Mouse (Mus musculus) A20 (cell line): ENCODE measurements around the gene Tagap1.
"Not testable (repeated sequence)": the region's sequence is repeated elsewhere in the genome, so short reads cannot be mapped to it uniquely, and the experiment has no call there.

ENCODE experiments used
- DNase-seq: peaks from one replicate; pipeline ENCODE4 v3.0.0-alpha.2; 2011; ENCODE audit warnings: low read depth, low spot score

The Tagap1 gene

GRCm38 (mm10) chr17:6962339-6962738, 1.4 kb upstream of the Tagap1 start:
- not testable (repeated sequence) for DNase-seq

DNA sequence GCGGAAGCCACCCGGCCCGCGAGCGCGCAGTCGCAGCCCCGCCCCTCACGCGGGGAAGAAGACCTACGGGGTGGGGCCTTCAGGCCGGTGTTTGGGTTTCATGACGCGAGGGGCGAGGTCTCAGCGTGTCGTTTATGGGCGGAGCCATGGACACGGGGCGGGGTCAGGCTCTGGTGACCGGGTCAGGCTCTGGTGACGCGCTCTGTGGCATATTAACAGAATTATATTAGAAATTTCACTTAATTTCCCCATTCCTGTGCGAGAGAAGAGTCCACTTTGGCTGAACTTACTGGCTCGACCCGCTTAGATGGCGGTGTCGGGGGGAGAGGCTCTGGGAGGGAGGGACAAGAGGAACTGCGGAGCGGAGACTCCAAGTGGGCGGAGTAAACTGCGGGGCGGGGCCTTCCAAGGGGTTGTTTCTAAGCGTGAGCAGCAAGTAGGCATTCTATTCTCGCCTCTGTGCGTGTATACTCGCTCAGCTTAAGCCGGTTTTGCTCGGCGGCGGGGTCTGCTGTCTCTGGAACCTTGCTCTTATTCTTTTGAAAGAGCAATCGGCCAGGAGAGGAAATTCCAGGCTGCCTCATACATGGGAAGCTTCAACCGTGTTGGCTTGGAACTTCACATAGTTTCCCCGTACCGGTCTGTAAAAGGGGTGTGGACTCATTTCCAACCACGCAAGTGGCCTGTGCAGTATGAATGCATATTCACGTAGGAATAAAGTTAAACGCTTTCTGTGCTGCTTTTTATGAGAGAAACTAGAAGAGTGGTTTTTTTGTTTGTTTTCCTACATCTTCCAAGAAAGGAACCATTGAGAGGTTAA, 435 bp upstream of the Tagap1 start:
- DNase-seq: peak; percentile 60

DNA sequence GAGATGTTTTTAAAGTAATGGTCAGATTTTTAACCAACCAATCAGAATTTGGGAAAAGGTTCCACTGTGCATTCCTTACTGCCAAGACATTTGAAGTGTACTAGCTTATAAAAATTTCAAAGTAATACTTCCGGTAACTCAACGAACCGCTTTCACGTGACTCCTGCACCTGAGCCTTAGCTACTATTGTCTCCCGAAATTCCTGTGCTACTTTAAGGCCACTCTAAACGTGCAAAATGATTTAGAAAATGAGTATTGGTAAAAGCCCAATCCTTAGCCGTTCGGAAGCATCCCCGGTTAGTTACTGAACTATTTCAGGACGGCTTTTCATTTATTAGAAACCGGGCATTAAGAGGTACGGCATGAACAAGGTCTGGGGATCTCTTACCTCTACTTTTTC, 607 bp downstream of the Tagap1 start:
- DNase-seq: peak; percentile 29

DNA sequence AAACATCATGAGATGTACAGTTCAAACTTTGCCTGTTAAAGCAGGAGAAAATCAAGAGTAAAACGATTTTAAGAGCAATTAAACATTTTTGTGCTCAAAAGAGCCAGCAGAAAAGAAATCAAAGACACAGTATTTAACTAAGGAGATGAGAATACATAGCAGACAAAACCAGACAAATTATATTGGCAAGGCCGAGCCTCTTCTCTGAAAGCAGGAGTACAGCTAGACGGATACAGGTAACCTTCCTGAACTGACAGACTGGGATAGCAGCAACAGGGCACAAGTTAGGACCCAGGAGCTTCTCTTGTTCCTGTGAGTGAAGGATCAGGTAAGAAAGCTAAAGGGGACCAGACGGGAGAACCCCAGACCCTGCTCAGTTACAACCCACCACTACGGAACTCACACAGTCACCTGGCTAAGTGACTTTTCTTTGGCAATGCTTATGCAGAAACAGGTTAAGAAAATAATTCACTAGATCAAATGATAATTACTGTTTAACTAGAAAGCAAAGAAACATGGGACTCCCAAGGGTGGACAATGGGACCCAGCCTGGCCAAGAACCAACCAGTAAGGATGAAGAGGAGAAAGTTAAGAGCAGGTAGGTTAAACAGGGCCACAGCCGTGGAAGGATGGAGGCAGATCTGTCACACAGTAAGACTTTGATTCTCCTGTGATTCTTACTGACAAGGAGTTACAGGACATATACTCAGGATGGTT, 1.3 kb downstream of the Tagap1 start:
- DNase-seq: not testable (repeated sequence)

GRCm38 (mm10) chr17:6958881-6959280, 2.1 kb downstream of the Tagap1 start:
- not testable (repeated sequence) for DNase-seq

GRCm38 (mm10) chr17:6948769-6949228, 12.2 kb downstream of the Tagap1 start:
- DNase-seq: not testable (repeated sequence)

GRCm38 (mm10) chr17:6947984-6948768, 12.8 kb downstream of the Tagap1 start, which contains the start of gene Rsph3b:
Gene Rsph3b, minus strand, starts transcription at chr17:6948682.
- peak; percentile 88 for DNase-seq

DNA sequence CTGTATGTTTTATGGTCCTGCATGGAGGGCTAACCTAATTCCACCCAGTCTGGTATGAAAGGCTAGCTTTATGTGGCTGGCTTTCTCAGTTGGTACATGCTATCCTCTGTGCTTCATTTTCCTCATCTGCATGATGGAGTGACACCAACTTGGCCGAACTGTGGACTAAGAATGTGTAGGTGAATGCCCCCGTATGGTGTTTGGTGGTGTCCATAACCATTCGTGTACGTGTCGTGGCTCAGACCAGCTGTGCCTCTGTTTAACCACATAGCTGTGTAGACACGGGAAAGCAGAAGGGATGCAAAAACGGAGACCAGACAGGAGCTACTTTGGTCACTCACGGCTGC, 13.3 kb downstream of the Tagap1 start:
- DNase-seq: not testable (repeated sequence)

DNA sequence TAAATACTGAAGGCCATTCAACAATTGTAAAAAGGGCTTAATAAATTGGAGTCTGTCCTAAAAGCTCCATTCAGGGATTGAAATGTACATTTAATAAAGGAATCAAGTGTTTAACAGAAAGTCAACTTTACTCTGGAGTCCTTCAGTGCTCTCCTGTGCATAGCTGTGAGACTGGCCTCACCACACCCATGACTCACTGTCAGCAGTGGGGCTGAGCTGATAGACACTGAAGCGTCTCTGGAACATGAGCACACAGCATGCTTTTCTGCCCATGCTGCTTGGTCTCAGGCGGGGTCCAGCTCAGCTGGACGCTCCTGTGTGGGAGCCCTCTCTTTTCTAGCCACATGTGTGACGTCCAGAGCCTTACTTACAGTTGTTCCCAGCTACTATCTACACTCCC, 18.4 kb downstream of the Tagap1 start:
- not testable (repeated sequence) for DNase-seq

- not testable (repeated sequence) for DNase-seq
Observed at GRCm38 (mm10) chr17:6931625-6932024, 29.3 kb downstream of the Tagap1 start.

DNA sequence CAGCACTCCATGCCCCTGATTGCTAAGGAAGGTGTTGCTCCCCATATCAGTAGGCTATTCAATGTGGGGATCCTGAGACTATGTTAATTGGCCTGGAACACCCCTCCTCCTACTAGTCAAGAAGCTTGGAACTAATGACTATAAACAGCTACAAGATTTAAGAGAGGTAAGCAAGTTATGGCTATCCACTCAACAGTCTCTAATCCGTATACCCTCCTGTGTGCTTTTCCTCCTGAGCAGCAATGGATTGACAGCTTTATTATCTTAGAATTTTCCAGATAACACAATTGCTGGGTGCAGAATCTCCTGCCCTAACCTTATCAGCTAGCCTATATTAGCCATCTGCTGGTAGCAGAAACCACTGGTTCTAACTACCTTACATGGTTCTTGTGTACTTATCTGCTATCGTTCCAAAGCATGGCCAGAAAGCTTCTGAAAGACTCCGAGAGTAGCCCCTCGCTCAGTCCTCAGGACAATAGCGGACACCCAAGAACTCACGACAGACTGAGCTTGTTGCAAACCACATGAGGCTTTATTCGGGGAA, 40.5 kb downstream of the Tagap1 start:
- DNase-seq: not testable (repeated sequence)

GRCm38 (mm10) chr17:6919388-6919787, 41.6 kb downstream of the Tagap1 start:
- not testable (repeated sequence) for DNase-seq

DNA sequence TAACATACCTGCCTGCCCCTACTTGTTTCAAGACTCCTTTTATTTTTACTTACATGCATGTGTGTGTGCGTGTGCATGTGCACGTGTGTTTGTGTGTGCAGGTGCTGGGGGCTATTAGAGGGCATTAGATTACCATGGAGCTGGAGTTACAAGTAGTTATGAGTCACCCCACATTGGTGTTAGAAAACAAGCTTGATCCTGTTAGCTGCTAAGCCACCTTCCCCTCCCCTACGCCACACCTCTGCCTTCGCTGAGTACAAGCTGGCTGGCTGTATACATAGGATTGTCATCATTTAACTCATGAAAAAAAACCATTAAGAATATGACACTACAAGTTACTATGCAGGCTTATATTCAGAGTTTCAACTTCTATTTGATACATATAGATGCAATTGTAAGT, 45.7 kb downstream of the Tagap1 start:
- not testable (repeated sequence) for DNase-seq

- not testable (repeated sequence) for DNase-seq
Observed at GRCm38 (mm10) chr17:6914066-6914465, 46.9 kb downstream of the Tagap1 start.
